Mouse (Mus musculus) lung, postnatal 0 days (tissue): Measurements from ENCODE around the gene Nudt19. TPM values are rescaled to one million over a fixed set of nuclear protein-coding genes. Genes with fewer than 3 reads are reported as not detected.

Source experiments
- ATAC-seq: fragments of 200-750 bp; cut with Nextera tagmentation; 2 replicates; pipeline ENCODE4 v1.8.0; 2017; ENCODE audit warnings: moderate library complexity
- DNase-seq: peaks from one replicate; pipeline ENCODE4 v3.0.0-alpha.2; 2016; ENCODE audit warnings: low spot score
- H3K27ac ChIP-seq: fragments of 300-500 bp; sonication (generic); 2 replicates; pipeline ENCODE4 v1.5.1; 2014; ENCODE audit warnings: antibody characterized with exemption, mild to moderate bottlenecking, low read length, mixed read lengths
- H3K27me3 ChIP-seq: fragments of 300-500 bp; sonication (generic); replicated peaks from 2 replicates; pipeline ENCODE4 v1.6.1; 2014; ENCODE audit warnings: low read length, mixed read lengths; ENCODE audit not compliant: insufficient read depth
- H3K36me3 ChIP-seq: fragments of 300-500 bp; sonication (generic); 2 replicates; pipeline ENCODE4 v1.6.1; 2014; ENCODE audit warnings: low read length, mixed read lengths; ENCODE audit not compliant: insufficient read depth
- H3K4me1 ChIP-seq: fragments of 300-500 bp; sonication (generic); 2 replicates; pipeline ENCODE4 v1.6.1; 2014; ENCODE audit warnings: antibody characterized with exemption, low read depth, low read length, mixed read lengths; ENCODE audit not compliant: insufficient read depth
- H3K4me2 ChIP-seq: fragments of 300-500 bp; sonication (generic); replicated peaks from 2 replicates; pipeline ENCODE4 v1.6.1; 2014; ENCODE audit warnings: low read depth, mild to moderate bottlenecking, low read length, moderate library complexity, mixed read lengths
- H3K4me3 ChIP-seq: fragments of 300-500 bp; sonication (generic); 2 replicates; pipeline ENCODE4 v1.5.1; 2014; ENCODE audit warnings: low read depth, low read length
- H3K9ac ChIP-seq: fragments of 300-500 bp; sonication (generic); replicated peaks from 2 replicates; pipeline ENCODE4 v1.6.1; 2014; ENCODE audit warnings: low read depth, mild to moderate bottlenecking
- H3K9me3 ChIP-seq: fragments of 300-500 bp; sonication (generic); 2 replicates; pipeline ENCODE4 v1.6.1; 2016; ENCODE audit warnings: low read length, mixed read lengths
- CTCF ChIP-seq: IDR thresholded peaks from 2 replicates; pipeline ENCODE4 v1.5.1; 2016; ENCODE audit warnings: antibody characterized with exemption, mild to moderate bottlenecking
- EP300 ChIP-seq: IDR thresholded peaks from 2 replicates; pipeline ENCODE4 v1.6.1; 2016; ENCODE audit warnings: antibody characterized with exemption, mild to moderate bottlenecking, control low read depth
- WGBS: fragments of 180-500 bp; shearing (Covaris S2); extraction: QIAGEN DNeasy Blood & Tissue Kit; methylation state at CpG from one replicate; pipeline ENCODE4 v1.1.7; 2014; 5-methylcytosine and 5-hydroxymethylcytosine counted together
- polyA plus RNA-seq: library from polyadenylated mRNA; unstranded; fragments of >200 nt; fragmentation: Nextera tagmentation; extraction: Ambion mirVana; gene quantifications from 2 replicates; pipeline ENCODE4 v1.2.1, GENCODE M21; 2015

Gene Nudt19
- polyA plus RNA-seq, result 28.9 and 30.5 TPM in 2 replicates

GRCm38 (mm10) chr7:35556205-35556603 lies at the start of gene Nudt19:
TSS of gene Nudt19 (minus strand) at chr7:35556304.
- Histone ChIP-seq H3K4me1 (peaks cover 3% of the 10 kb centered on the region; the same call in 1 of the 2 replicates), H3K9ac (peak within 1 kb of the TSS; percentile 98), H3K27me3 (no peaks in the 10 kb centered on the region), H3K36me3 (no peaks in the 10 kb centered on the region), H3K4me2 (peak within 1 kb of the TSS; percentile 97), H3K9me3 (no peaks in the 10 kb centered on the region), H3K4me3 (peak within 1 kb of the TSS; percentile 87), H3K27ac (peak within 1 kb of the TSS; percentile 99)
- DNase-seq, result no peak
- WGBS, result 64% methylated on average over 4 of the region's 4 CpGs
- no peak for TF ChIP-seq CTCF
- TF ChIP-seq EP300, result no peak
- no peak for ATAC-seq

DNA sequence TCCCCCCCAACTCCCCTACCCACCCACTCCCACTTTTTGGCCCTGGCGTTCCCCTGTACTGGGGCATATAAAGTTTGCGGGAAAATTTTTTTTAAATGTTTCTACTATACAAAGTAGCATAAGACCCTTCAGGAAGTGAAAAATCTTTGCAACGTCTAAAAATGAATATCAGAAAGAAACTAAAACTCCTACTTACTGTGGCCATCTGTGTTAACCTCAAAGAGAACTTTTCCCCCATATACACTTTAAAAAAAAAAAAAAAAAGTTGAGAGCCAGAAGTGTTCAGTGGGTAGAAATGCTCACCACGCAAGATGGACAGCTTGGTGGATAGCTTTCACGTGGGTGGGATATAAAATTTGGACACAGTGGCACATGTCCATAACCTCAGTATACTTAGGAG lies 46.7 kb upstream of the Nudt19 start:
- Histone ChIP-seq H3K27ac (no peak overlapping the region), H3K4me3 (no peak overlapping the region), H3K36me3 (peaks cover 21% of the 10 kb centered on the region), H3K9ac (no peak overlapping the region), H3K4me1 (no peaks in the 10 kb centered on the region), H3K27me3 (no peaks in the 10 kb centered on the region), H3K9me3 (no peaks in the 10 kb centered on the region), H3K4me2 (no peak overlapping the region)
- DNase-seq, result no peak
- TF ChIP-seq CTCF, result no peak
- no peak for TF ChIP-seq EP300
- ATAC-seq, result no peak
- WGBS, result 96% methylated on average over 5 of the region's 5 CpGs

DNA sequence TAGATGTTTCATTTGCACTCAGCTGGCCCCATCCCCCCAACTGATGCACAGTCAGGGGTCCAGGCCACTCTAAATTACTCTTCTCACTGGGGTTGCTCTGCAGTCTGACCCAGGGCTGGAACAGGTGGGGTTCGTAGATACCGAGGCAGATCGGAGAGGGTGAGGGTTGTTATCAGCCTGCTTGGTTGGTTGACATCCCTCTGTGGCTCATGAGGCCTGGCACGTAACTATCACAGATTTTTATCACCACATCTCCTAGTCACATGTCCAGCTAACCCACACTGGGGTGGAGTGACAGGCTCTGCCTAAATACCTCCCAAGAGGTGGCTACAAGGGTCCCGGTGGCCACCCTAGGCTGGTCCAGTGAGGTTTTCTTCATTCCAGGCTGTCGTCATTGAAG lies 45.0 kb upstream of the Nudt19 start:
- no peak for TF ChIP-seq EP300
- no peak for TF ChIP-seq CTCF
- Histone ChIP-seq H3K4me1 (no peaks in the 10 kb centered on the region), H3K27ac (no peak overlapping the region), H3K36me3 (peaks cover 16% of the 10 kb centered on the region), H3K27me3 (no peaks in the 10 kb centered on the region), H3K4me3 (no peak overlapping the region), H3K4me2 (no peak overlapping the region), H3K9ac (no peak overlapping the region), H3K9me3 (no peaks in the 10 kb centered on the region)
- ATAC-seq, result no peak
- 90% methylated on average over 6 of the region's 6 CpGs for WGBS
- no peak for DNase-seq

- no peak overlapping the region for H3K9ac ChIP-seq
- no peak overlapping the region for H3K27ac ChIP-seq
- no peak for TF ChIP-seq EP300
- no peak for TF ChIP-seq CTCF
- H3K9me3 ChIP-seq, result no peaks in the 10 kb centered on the region
- no peak overlapping the region for H3K4me3 ChIP-seq
- 93% methylated on average over 10 of the region's 10 CpGs for WGBS
- H3K4me1 ChIP-seq, result no peaks in the 10 kb centered on the region
- no peaks in the 10 kb centered on the region for H3K27me3 ChIP-seq
- H3K36me3 ChIP-seq, result peaks cover 16% of the 10 kb centered on the region
- ATAC-seq (no peak), DNase-seq (no peak)
- no peak overlapping the region for H3K4me2 ChIP-seq
Measured at GRCm38 (mm10) chr7:35600031-35600430, 43.9 kb upstream of the Nudt19 start.

DNA sequence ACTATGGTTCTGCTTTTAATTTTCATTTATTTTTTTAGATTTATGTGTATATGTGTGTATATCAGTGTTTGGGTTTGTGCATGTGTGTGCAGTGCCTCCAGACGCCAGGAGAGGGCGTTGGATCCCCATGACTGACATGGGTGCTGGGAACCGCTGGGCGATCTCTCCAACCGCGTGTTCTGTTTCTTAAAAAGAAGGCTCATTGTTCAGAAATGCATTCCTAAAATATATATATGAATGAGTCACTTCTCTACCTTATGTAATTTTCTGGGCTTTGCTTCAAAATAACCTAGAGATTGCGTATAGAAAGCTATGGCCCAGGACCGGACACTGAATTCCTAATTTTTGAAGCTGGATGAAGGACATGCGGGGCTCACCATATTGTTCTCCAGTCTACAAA lies 43.4 kb upstream of the Nudt19 start:
- 86% methylated on average over 9 of the region's 9 CpGs for WGBS
- H3K9ac ChIP-seq, result no peak overlapping the region
- H3K4me2 ChIP-seq, result no peak overlapping the region
- peaks cover 13% of the 10 kb centered on the region for H3K36me3 ChIP-seq
- DNase-seq (no peak), ATAC-seq (no peak)
- no peak overlapping the region for H3K4me3 ChIP-seq
- H3K4me1 ChIP-seq, result no peaks in the 10 kb centered on the region
- TF ChIP-seq EP300 (no peak), CTCF (peak; percentile 2; the same call in 1 of the 2 replicates)
- H3K9me3 ChIP-seq, result no peaks in the 10 kb centered on the region
- no peaks in the 10 kb centered on the region for H3K27me3 ChIP-seq
- H3K27ac ChIP-seq, result no peak overlapping the region

GRCm38 (mm10) chr7:35594311-35594710 lies 38.2 kb upstream of the Nudt19 start:
- TF ChIP-seq EP300, result no peak
- TF ChIP-seq CTCF, result no peak
- ATAC-seq, result no peak
- H3K9ac ChIP-seq, result no peak overlapping the region
- H3K4me3 ChIP-seq, result no peak overlapping the region
- H3K4me1 ChIP-seq, result no peaks in the 10 kb centered on the region
- H3K27me3 ChIP-seq, result no peaks in the 10 kb centered on the region
- DNase-seq, result no peak
- H3K27ac ChIP-seq, result no peak overlapping the region
- WGBS, result 90% methylated on average over 5 of the region's 5 CpGs
- no peaks in the 10 kb centered on the region for H3K9me3 ChIP-seq
- H3K4me2 ChIP-seq, result no peak overlapping the region
- peaks cover 14% of the 10 kb centered on the region for H3K36me3 ChIP-seq

GRCm38 (mm10) chr7:35590731-35591191 lies 34.7 kb upstream of the Nudt19 start:
- WGBS, result 80% methylated on average over 10 of the region's 10 CpGs

More at GRCm38 (mm10) chr7:35590731-35591191, 34.7 kb upstream of the Nudt19 start:
- Histone ChIP-seq H3K36me3 (peaks cover 10% of the 10 kb centered on the region), H3K27ac (no peak overlapping the region), H3K4me3 (no peak overlapping the region), H3K4me2 (no peak overlapping the region), H3K27me3 (no peaks in the 10 kb centered on the region), H3K4me1 (peaks cover 8% of the 10 kb centered on the region; the same call in 1 of the 2 replicates), H3K9me3 (no peaks in the 10 kb centered on the region), H3K9ac (no peak overlapping the region)
- no peak for ATAC-seq
- TF ChIP-seq CTCF (no peak), EP300 (no peak)
- peak; percentile 23 for DNase-seq
